Mouse (Mus musculus): Measurements from ENCODE around the gene Nod2.

GRCm38 (mm10) chr8:88723256-88723963 lies 76.3 kb downstream of the Nod2 start:
- no peak for TF ChIP-seq CTCF (IDR thresholded peaks at IDR 0.05; ENCODE audit: borderline replicate concordance, insufficient read depth, low read length)
- no peak for TF ChIP-seq POLR2A (IDR thresholded peaks at IDR 0.05; ENCODE audit: low read depth, low read length)
